Mouse (Mus musculus) limb, embryonic 15.5 days (tissue): ENCODE measurements around the gene Tulp4. TPM values are rescaled to one million over a fixed set of nuclear protein-coding genes. Genes with fewer than 3 reads are reported as not detected.

Experiments
- ATAC-seq: fragments of 200-750 bp; cut with Nextera tagmentation; 2 replicates; pipeline ENCODE4 v1.8.0; 2017; ENCODE audit warnings: low read depth, moderate TSS enrichment; ENCODE audit not compliant: insufficient number of reproducible peaks, low FRiP score, low TSS enrichment
- H3K27ac ChIP-seq: fragments of 300-500 bp; sonication (generic); 2 replicates; pipeline ENCODE4 v1.5.1; 2015; ENCODE audit warnings: moderate library complexity, mild to moderate bottlenecking, inconsistent platforms
- H3K27me3 ChIP-seq: fragments of 300-500 bp; sonication (generic); 2 replicates; pipeline ENCODE4 v1.6.1; 2015; ENCODE audit warnings: inconsistent platforms
- H3K36me3 ChIP-seq: fragments of 300-500 bp; sonication (generic); 2 replicates; pipeline ENCODE4 v1.6.1; 2015; ENCODE audit warnings: inconsistent platforms
- H3K4me1 ChIP-seq: fragments of 300-500 bp; sonication (generic); 2 replicates; pipeline ENCODE4 v1.6.1; 2015; ENCODE audit warnings: inconsistent platforms
- H3K4me2 ChIP-seq: fragments of 300-500 bp; sonication (generic); 2 replicates; pipeline ENCODE4 v1.6.1; 2015; ENCODE audit warnings: mild to moderate bottlenecking, inconsistent platforms
- H3K4me3 ChIP-seq: fragments of 300-500 bp; sonication (generic); 2 replicates; pipeline ENCODE4 v1.5.1; 2015; ENCODE audit warnings: mild to moderate bottlenecking, inconsistent platforms
- H3K9ac ChIP-seq: fragments of 300-500 bp; sonication (generic); 2 replicates; pipeline ENCODE4 v1.6.1; 2015; ENCODE audit warnings: inconsistent platforms
- H3K9me3 ChIP-seq: fragments of 300-500 bp; sonication (generic); 2 replicates; pipeline ENCODE4 v1.6.1; 2016; ENCODE audit warnings: inconsistent platforms
- WGBS: fragments of 180-500 bp; shearing (Covaris S2); methylation state at CpG from one replicate; pipeline ENCODE4 v1.1.7; 2015; 5-methylcytosine and 5-hydroxymethylcytosine counted together
- polyA plus RNA-seq: library from polyadenylated mRNA; unstranded; fragments of >200 nt; fragmentation: Nextera tagmentation; extraction: Ambion mirVana; gene quantifications from 2 replicates; pipeline ENCODE4 v1.2.1, GENCODE M21; 2015

Tulp4 gene
- polyA plus RNA-seq, 1 experiment from 2014 or later: 84.0 TPM

GRCm38 (mm10) chr17:6128039-6128438, 21.8 kb downstream of the Tulp4 start:
- no peak overlapping the region for H3K9ac ChIP-seq
- H3K9me3 ChIP-seq: no peaks in the 10 kb centered on the region
- H3K4me1 ChIP-seq: 0 out of 2 replicates have a peak, but pooled peaks cover 2% of the 10 kb centered on the region
- H3K27me3 ChIP-seq: no peaks in the 10 kb centered on the region
- 42% methylated on average over 3 of the region's 3 CpGs for WGBS
- no peak overlapping the region for H3K4me2 ChIP-seq
- peaks cover 18% of the 10 kb centered on the region for H3K36me3 ChIP-seq
- H3K4me3 ChIP-seq: no peak overlapping the region
- ATAC-seq: no peak
- no peak overlapping the region for H3K27ac ChIP-seq

- H3K27me3 ChIP-seq: no peaks in the 10 kb centered on the region
- H3K4me3 ChIP-seq: no peak overlapping the region
- 87% methylated on average over 4 of the region's 4 CpGs for WGBS
- H3K27ac ChIP-seq: no peak overlapping the region
- H3K4me1 ChIP-seq: 0 out of 2 replicates have a peak, but pooled peaks cover 2% of the 10 kb centered on the region
- ATAC-seq: no peak
- no peak overlapping the region for H3K4me2 ChIP-seq
- peaks cover 28% of the 10 kb centered on the region for H3K36me3 ChIP-seq
- H3K9ac ChIP-seq: no peak overlapping the region
- H3K9me3 ChIP-seq: no peaks in the 10 kb centered on the region
Measured at GRCm38 (mm10) chr17:6129361-6129760, 23.1 kb downstream of the Tulp4 start.

GRCm38 (mm10) chr17:6131083-6131482, 24.8 kb downstream of the Tulp4 start:
- H3K27me3 ChIP-seq: no peaks in the 10 kb centered on the region
- 93% methylated on average over 3 of the region's 3 CpGs for WGBS
- H3K27ac ChIP-seq: no peak overlapping the region
- no peak overlapping the region for H3K4me3 ChIP-seq
- H3K36me3 ChIP-seq: peaks cover 16% of the 10 kb centered on the region
- H3K9me3 ChIP-seq: no peaks in the 10 kb centered on the region
- no peak for ATAC-seq
- H3K4me2 ChIP-seq: no peak overlapping the region
- no peak overlapping the region for H3K9ac ChIP-seq
- H3K4me1 ChIP-seq: 0 out of 2 replicates have a peak, but pooled peaks cover 2% of the 10 kb centered on the region

GRCm38 (mm10) chr17:6140875-6141274, 34.6 kb downstream of the Tulp4 start:
- WGBS: 58% methylated on average over 3 of the region's 3 CpGs
- Histone ChIP-seq H3K4me3 (no peak overlapping the region), H3K4me2 (no peak overlapping the region), H3K27me3 (no peaks in the 10 kb centered on the region), H3K27ac (peak overlapping the region; percentile 57; the same call in 1 of the 2 replicates), H3K9ac (no peak overlapping the region), H3K4me1 (peaks cover 5% of the 10 kb centered on the region; the same call in 1 of the 2 replicates), H3K9me3 (no peaks in the 10 kb centered on the region), H3K36me3 (0 out of 2 replicates have a peak, but pooled peaks cover 9% of the 10 kb centered on the region)
- ATAC-seq: 0 out of 2 replicates have a peak, but pooled peaks have one; percentile 55

- Histone ChIP-seq H3K9me3 (no peaks in the 10 kb centered on the region), H3K27ac (peak overlapping the region; percentile 69), H3K4me2 (no peak overlapping the region), H3K4me1 (peaks cover 5% of the 10 kb centered on the region; the same call in 1 of the 2 replicates), H3K27me3 (no peaks in the 10 kb centered on the region), H3K36me3 (0 out of 2 replicates have a peak, but pooled peaks cover 10% of the 10 kb centered on the region), H3K9ac (no peak overlapping the region), H3K4me3 (no peak overlapping the region)
- no peak for ATAC-seq
- 75% methylated on average over 2 of the region's 2 CpGs for WGBS
Measured at GRCm38 (mm10) chr17:6141344-6141743, 35.1 kb downstream of the Tulp4 start.

GRCm38 (mm10) chr17:6145244-6145643, 39.0 kb downstream of the Tulp4 start:
- no peak for ATAC-seq

GRCm38 (mm10) chr17:6152941-6153340, 46.7 kb downstream of the Tulp4 start:
- ATAC-seq: no peak
- Histone ChIP-seq H3K9ac (no peak overlapping the region), H3K27ac (no peak overlapping the region)

More at GRCm38 (mm10) chr17:6145244-6145643, 39.0 kb downstream of the Tulp4 start:
- Histone ChIP-seq H3K4me3 (no peak overlapping the region), H3K4me1 (peaks cover 3% of the 10 kb centered on the region; the same call in 1 of the 2 replicates), H3K27me3 (no peaks in the 10 kb centered on the region), H3K9me3 (no peaks in the 10 kb centered on the region), H3K9ac (no peak overlapping the region), H3K36me3 (0 out of 2 replicates have a peak, but pooled peaks cover 10% of the 10 kb centered on the region), H3K4me2 (no peak overlapping the region), H3K27ac (no peak overlapping the region)
- 86% methylated on average over 2 of the region's 2 CpGs for WGBS

GRCm38 (mm10) chr17:6153581-6153980, 47.3 kb downstream of the Tulp4 start:
- no peak overlapping the region for H3K4me2 ChIP-seq
- ATAC-seq: no peak
- no peak overlapping the region for H3K27ac ChIP-seq
- no peak overlapping the region for H3K9ac ChIP-seq
- H3K4me3 ChIP-seq: no peak overlapping the region
- H3K4me1 ChIP-seq: no peaks in the 10 kb centered on the region
- 88% methylated on average over 4 of the region's 4 CpGs for WGBS
- H3K36me3 ChIP-seq: no peaks in the 10 kb centered on the region
- no peaks in the 10 kb centered on the region for H3K9me3 ChIP-seq
- no peaks in the 10 kb centered on the region for H3K27me3 ChIP-seq

More at GRCm38 (mm10) chr17:6152941-6153340, 46.7 kb downstream of the Tulp4 start:
- no peaks in the 10 kb centered on the region for H3K36me3 ChIP-seq
- H3K9me3 ChIP-seq: no peaks in the 10 kb centered on the region
- 93% methylated on average over 4 of the region's 4 CpGs for WGBS
- no peak overlapping the region for H3K4me2 ChIP-seq
- H3K4me3 ChIP-seq: no peak overlapping the region
- no peaks in the 10 kb centered on the region for H3K4me1 ChIP-seq
- H3K27me3 ChIP-seq: no peaks in the 10 kb centered on the region

- 76% methylated on average over 4 of the region's 4 CpGs for WGBS
Measured at GRCm38 (mm10) chr17:6154366-6154765, 48.1 kb downstream of the Tulp4 start.

GRCm38 (mm10) chr17:6160495-6160894, 54.3 kb downstream of the Tulp4 start:
- H3K4me1 ChIP-seq: no peaks in the 10 kb centered on the region
- H3K4me3 ChIP-seq: no peak overlapping the region
- no peak overlapping the region for H3K4me2 ChIP-seq
- H3K9me3 ChIP-seq: no peaks in the 10 kb centered on the region
- no peak overlapping the region for H3K9ac ChIP-seq
- H3K27ac ChIP-seq: no peak overlapping the region
- no peak for ATAC-seq
- no peaks in the 10 kb centered on the region for H3K27me3 ChIP-seq
- H3K36me3 ChIP-seq: no peaks in the 10 kb centered on the region
- WGBS: 89% methylated on average over 6 of the region's 6 CpGs

More at GRCm38 (mm10) chr17:6154366-6154765, 48.1 kb downstream of the Tulp4 start:
- H3K27me3 ChIP-seq: no peaks in the 10 kb centered on the region
- no peak for ATAC-seq
- no peak overlapping the region for H3K27ac ChIP-seq
- no peaks in the 10 kb centered on the region for H3K36me3 ChIP-seq
- H3K9ac ChIP-seq: no peak overlapping the region
- no peaks in the 10 kb centered on the region for H3K4me1 ChIP-seq
- no peak overlapping the region for H3K4me3 ChIP-seq
- H3K4me2 ChIP-seq: no peak overlapping the region
- no peaks in the 10 kb centered on the region for H3K9me3 ChIP-seq

GRCm38 (mm10) chr17:6161916-6162315, 55.7 kb downstream of the Tulp4 start:
- Histone ChIP-seq H3K4me2 (no peak overlapping the region), H3K27me3 (no peaks in the 10 kb centered on the region), H3K4me1 (no peaks in the 10 kb centered on the region), H3K4me3 (no peak overlapping the region), H3K36me3 (no peaks in the 10 kb centered on the region), H3K9ac (no peak overlapping the region), H3K27ac (no peak overlapping the region), H3K9me3 (no peaks in the 10 kb centered on the region)
- no peak for ATAC-seq
- 83% methylated on average over 9 of the region's 9 CpGs for WGBS

GRCm38 (mm10) chr17:6162761-6163160, 56.5 kb downstream of the Tulp4 start:
- Histone ChIP-seq H3K9ac (no peak overlapping the region), H3K4me2 (no peak overlapping the region), H3K27me3 (no peaks in the 10 kb centered on the region), H3K4me1 (no peaks in the 10 kb centered on the region), H3K36me3 (no peaks in the 10 kb centered on the region), H3K4me3 (no peak overlapping the region), H3K9me3 (no peaks in the 10 kb centered on the region), H3K27ac (no peak overlapping the region)
- WGBS: 89% methylated on average over 1 of the region's 1 CpGs
- ATAC-seq: no peak

GRCm38 (mm10) chr17:6164911-6165310, 58.7 kb downstream of the Tulp4 start:
- no peak for ATAC-seq
- WGBS: 48% methylated on average over 4 of the region's 4 CpGs
- H3K27ac ChIP-seq: no peak overlapping the region
- no peaks in the 10 kb centered on the region for H3K27me3 ChIP-seq
- H3K9ac ChIP-seq: no peak overlapping the region
- no peak overlapping the region for H3K4me3 ChIP-seq
- no peaks in the 10 kb centered on the region for H3K9me3 ChIP-seq
- H3K36me3 ChIP-seq: no peaks in the 10 kb centered on the region
- H3K4me1 ChIP-seq: no peaks in the 10 kb centered on the region
- H3K4me2 ChIP-seq: no peak overlapping the region
